Mouse (Mus musculus): ENCODE data around the gene Tsc22d1. TPM values are rescaled to one million over a fixed set of nuclear protein-coding genes. Genes with fewer than 3 reads are reported as not detected.

The Tsc22d1 gene
- polyA plus RNA-seq, 1 experiment: 463 TPM

GRCm38 (mm10) chr14:76533170-76533815, 118.5 kb downstream of the Tsc22d1 start:
- H3K4me3 ChIP-seq (ENCODE audit: insufficient read depth, low read length): no peak overlapping the region
- H3K4me1 ChIP-seq (ENCODE audit: control insufficient read depth, insufficient read depth, low read length): peaks cover 5% of the 10 kb centered on the region
- H3K27ac ChIP-seq (ENCODE audit: insufficient read depth, low read length): no peak overlapping the region
- TF ChIP-seq CTCF (IDR thresholded peaks at IDR 0.05; ENCODE audit: extremely low read depth, insufficient read depth, low read length) (no peak), POLR2A (IDR thresholded peaks at IDR 0.05; ENCODE audit: extremely low read depth, insufficient read depth, low read length) (no peak)

DNA sequence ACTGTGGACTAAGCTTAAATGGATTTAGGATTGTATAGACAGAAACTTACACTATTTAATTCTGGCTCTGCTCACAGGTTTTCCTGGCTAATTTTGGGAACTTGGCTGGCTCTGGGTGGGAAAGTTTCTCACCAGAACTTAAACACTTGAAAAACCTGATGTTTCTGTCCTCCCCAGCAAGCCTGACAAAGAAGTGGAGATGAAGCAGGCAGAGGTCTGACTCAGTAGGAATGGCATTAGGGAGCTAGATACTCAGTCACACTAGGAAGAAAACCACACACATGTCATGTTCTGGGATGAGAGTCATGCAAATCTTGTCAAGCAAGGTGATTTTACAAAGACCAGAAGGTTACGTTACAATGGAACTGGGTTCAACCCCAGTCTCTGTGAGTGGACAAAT, 120.3 kb downstream of the Tsc22d1 start:
- H3K4me3 ChIP-seq (ENCODE audit: insufficient read depth, low read length): no peak overlapping the region
- peaks cover 5% of the 10 kb centered on the region for H3K4me1 ChIP-seq (ENCODE audit: control insufficient read depth, insufficient read depth, low read length)
- no peak overlapping the region for H3K27ac ChIP-seq (ENCODE audit: insufficient read depth, low read length)
- TF ChIP-seq POLR2A (IDR thresholded peaks at IDR 0.05; ENCODE audit: extremely low read depth, insufficient read depth, low read length) (no peak), CTCF (IDR thresholded peaks at IDR 0.05; ENCODE audit: extremely low read depth, insufficient read depth, low read length) (no peak)

- peak overlapping the region; percentile 2; the same call in 1 of the 2 replicates for H3K27ac ChIP-seq (ENCODE audit: insufficient read depth, low read length)
- H3K4me1 ChIP-seq (ENCODE audit: control insufficient read depth, insufficient read depth, low read length): peaks cover 9% of the 10 kb centered on the region
- TF ChIP-seq POLR2A (IDR thresholded peaks at IDR 0.05; ENCODE audit: extremely low read depth, insufficient read depth, low read length) (no peak), CTCF (IDR thresholded peaks at IDR 0.05; ENCODE audit: extremely low read depth, insufficient read depth, low read length) (no peak)
- no peak overlapping the region for H3K4me3 ChIP-seq (ENCODE audit: insufficient read depth, low read length)
Measured at GRCm38 (mm10) chr14:76536921-76537320, 122.2 kb downstream of the Tsc22d1 start.

GRCm38 (mm10) chr14:76540005-76540670, 125.4 kb downstream of the Tsc22d1 start:
- TF ChIP-seq CTCF (IDR thresholded peaks at IDR 0.05; ENCODE audit: extremely low read depth, insufficient read depth, low read length) (no peak), POLR2A (IDR thresholded peaks at IDR 0.05; ENCODE audit: extremely low read depth, insufficient read depth, low read length) (no peak)

DNA sequence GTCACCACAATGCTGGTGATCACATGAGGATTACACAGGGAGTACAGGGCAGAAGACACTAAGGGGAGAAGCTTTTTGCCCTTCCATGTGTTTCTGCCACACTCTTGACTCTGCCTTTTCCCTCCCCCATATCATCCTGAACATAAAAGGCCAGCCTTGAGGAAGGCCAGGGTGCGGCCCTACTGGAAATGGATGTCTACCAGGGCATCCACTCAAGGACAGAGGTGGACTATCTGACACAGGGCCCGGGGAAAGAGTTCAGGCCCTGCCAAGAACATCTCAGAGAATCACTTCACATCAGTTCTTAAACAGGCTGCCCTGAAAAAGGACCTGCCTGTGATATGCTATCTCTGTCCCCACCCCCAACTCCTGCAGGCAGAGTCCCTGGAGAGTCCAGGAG, 126.6 kb downstream of the Tsc22d1 start:
- Histone ChIP-seq H3K4me1 (ENCODE audit: control insufficient read depth, insufficient read depth, low read length) (peaks cover 7% of the 10 kb centered on the region), H3K27ac (ENCODE audit: insufficient read depth, low read length) (0 out of 2 replicates have a peak overlapping the region, but pooled peaks have one; percentile 8), H3K4me3 (ENCODE audit: insufficient read depth, low read length) (no peak overlapping the region)
- TF ChIP-seq CTCF (IDR thresholded peaks at IDR 0.05; ENCODE audit: extremely low read depth, insufficient read depth, low read length) (no peak), POLR2A (IDR thresholded peaks at IDR 0.05; ENCODE audit: extremely low read depth, insufficient read depth, low read length) (no peak)

More at GRCm38 (mm10) chr14:76540005-76540670, 125.4 kb downstream of the Tsc22d1 start:
- Histone ChIP-seq H3K4me3 (ENCODE audit: insufficient read depth, low read length) (no peak overlapping the region), H3K4me1 (ENCODE audit: control insufficient read depth, insufficient read depth, low read length) (peaks cover 9% of the 10 kb centered on the region), H3K27ac (ENCODE audit: insufficient read depth, low read length) (no peak overlapping the region)

DNA sequence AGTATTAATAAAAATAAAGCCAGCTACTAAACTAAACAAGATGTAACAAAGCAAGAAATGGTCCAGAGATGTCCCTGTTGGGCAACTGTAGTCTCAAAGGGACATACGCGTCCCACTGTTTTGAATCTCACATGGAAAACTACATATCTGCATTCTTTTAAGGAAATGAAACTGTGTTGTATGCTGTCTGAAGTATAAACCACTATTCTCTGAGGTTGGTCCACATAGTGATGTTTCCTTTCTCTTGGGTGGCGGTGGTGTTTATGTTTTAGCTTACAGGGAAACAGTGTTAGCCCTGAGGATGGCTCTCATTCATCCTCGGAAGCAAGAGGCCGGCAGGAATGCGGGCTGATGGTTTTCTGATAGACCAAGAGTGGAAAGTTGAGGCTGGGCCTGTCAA, 129.4 kb downstream of the Tsc22d1 start:
- Histone ChIP-seq H3K4me1 (ENCODE audit: control insufficient read depth, insufficient read depth, low read length) (peaks cover 4% of the 10 kb centered on the region; the same call in 1 of the 2 replicates), H3K4me3 (ENCODE audit: insufficient read depth, low read length) (no peak overlapping the region), H3K27ac (ENCODE audit: insufficient read depth, low read length) (no peak overlapping the region)
- no peak for TF ChIP-seq POLR2A (IDR thresholded peaks at IDR 0.05; ENCODE audit: extremely low read depth, insufficient read depth, low read length)
- no peak for TF ChIP-seq CTCF (IDR thresholded peaks at IDR 0.05; ENCODE audit: extremely low read depth, insufficient read depth, low read length)

GRCm38 (mm10) chr14:76555263-76556030, 140.7 kb downstream of the Tsc22d1 start:
- peak overlapping the region; percentile 60 for H3K27ac ChIP-seq (ENCODE audit: insufficient read depth, low read length)
- H3K4me1 ChIP-seq (ENCODE audit: control insufficient read depth, insufficient read depth, low read length): peaks cover 3% of the 10 kb centered on the region; the same call in 1 of the 2 replicates
- TF ChIP-seq CTCF (IDR thresholded peaks at IDR 0.05; ENCODE audit: extremely low read depth, insufficient read depth, low read length): no peak
- no peak for TF ChIP-seq POLR2A (IDR thresholded peaks at IDR 0.05; ENCODE audit: extremely low read depth, insufficient read depth, low read length)
- peak overlapping the region; percentile 76 for H3K4me3 ChIP-seq (ENCODE audit: insufficient read depth, low read length)

- TF ChIP-seq CTCF (IDR thresholded peaks at IDR 0.05; ENCODE audit: extremely low read depth, insufficient read depth, low read length) (no peak), POLR2A (IDR thresholded peaks at IDR 0.05; ENCODE audit: extremely low read depth, insufficient read depth, low read length) (peak; percentile 49; the same call in 1 of the 2 replicates)
- H3K27ac ChIP-seq (ENCODE audit: insufficient read depth, low read length): peak overlapping the region; percentile 94
- peaks cover 3% of the 10 kb centered on the region; the same call in 1 of the 2 replicates for H3K4me1 ChIP-seq (ENCODE audit: control insufficient read depth, insufficient read depth, low read length)
- peak overlapping the region; percentile 76 for H3K4me3 ChIP-seq (ENCODE audit: insufficient read depth, low read length)
Measured at GRCm38 (mm10) chr14:76556031-76556851, 141.5 kb downstream of the Tsc22d1 start.

DNA sequence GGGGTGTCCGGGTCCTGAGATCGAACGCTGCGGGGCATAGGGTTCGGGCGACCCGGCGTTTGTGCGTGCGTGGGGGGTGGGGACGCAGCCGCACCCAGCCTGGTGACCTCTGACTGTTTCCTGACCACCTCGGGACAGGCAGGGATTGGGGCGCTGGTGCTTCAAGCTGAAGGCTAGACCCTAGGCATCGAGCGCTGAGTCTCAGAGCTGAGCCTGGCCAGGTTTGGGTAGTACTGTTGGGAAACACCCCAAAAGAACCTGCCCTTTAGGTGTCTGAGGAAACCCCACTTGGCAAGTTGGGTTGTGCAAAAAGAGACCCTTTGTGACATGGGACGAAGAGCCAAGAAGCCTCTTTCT, 142.1 kb downstream of the Tsc22d1 start, which contains the start of gene Serp2:
TSS of gene Serp2 (minus strand) at position 38 of the 357 bp plus-strand sequence.
- peaks cover 3% of the 10 kb centered on the region; the same call in 1 of the 2 replicates for H3K4me1 ChIP-seq (ENCODE audit: control insufficient read depth, insufficient read depth, low read length)
- peak within 1 kb of the TSS; percentile 76 for H3K4me3 ChIP-seq (ENCODE audit: insufficient read depth, low read length)
- TF ChIP-seq CTCF (IDR thresholded peaks at IDR 0.05; ENCODE audit: extremely low read depth, insufficient read depth, low read length) (no peak), POLR2A (IDR thresholded peaks at IDR 0.05; ENCODE audit: extremely low read depth, insufficient read depth, low read length) (no peak)
- H3K27ac ChIP-seq (ENCODE audit: insufficient read depth, low read length): peak within 1 kb of the TSS; percentile 94

Other genes starting within 250 kb of the Tsc22d1 start
- gene Serp2, start 141.9 kb downstream of the Tsc22d1 start, polyA plus RNA-seq (2012; rRNA removed): 262 and 271 TPM in 2 replicates

Data from cortical plate, adult 2 months (tissue).